Mouse (Mus musculus) granulocyte monocyte progenitor cell, adult 5-6 weeks (primary cell): ENCODE measurements around the gene 2010003K11Rik. TPM values are rescaled to one million over a fixed set of nuclear protein-coding genes. Genes with fewer than 3 reads are reported as not detected.
"Not testable (repeated sequence)": the region's sequence is repeated elsewhere in the genome, so short reads cannot be mapped to it uniquely, and the experiment has no call there.

ENCODE experiments used
- ATAC-seq: replicated peaks from 2 replicates; pipeline ENCODE4 v1.8.0; 2016; ENCODE audit warnings: mild to moderate bottlenecking, moderate TSS enrichment, inconsistent platforms; ENCODE audit not compliant: poor library complexity, severe bottlenecking
- total RNA-seq, 2 experiments: library from RNA; stranded (forward) in 1 of 2; stranded (reverse) in 1 of 2; fragments of 200-712, 200-1000 nt in 1 of 2; fragments of >200 nt in 1 of 2; fragmentation: Nextera tagmentation in 1 of 2; gene quantifications; 2 replicates each; pipeline ENCODE4 v1.2.3; 2014 to 2017

The 2010003K11Rik gene
- total RNA-seq, 2 experiments from 2014 or later = not detected

- ATAC-seq = peak; percentile 35; the same call in 1 of the 2 replicates
Measured at GRCm38 (mm10) chr19:4468363-4468762, 30.0 kb downstream of the 2010003K11Rik start.

GRCm38 (mm10) chr19:4464666-4465065 lies 33.7 kb downstream of the 2010003K11Rik start:
- no peak for ATAC-seq

- ATAC-seq = peak; percentile 87
Measured at GRCm38 (mm10) chr19:4461981-4462380, 36.4 kb downstream of the 2010003K11Rik start.

GRCm38 (mm10) chr19:4456227-4456626 lies 42.2 kb downstream of the 2010003K11Rik start:
- peak; percentile 53 for ATAC-seq

GRCm38 (mm10) chr19:4455071-4455800 lies 43.1 kb downstream of the 2010003K11Rik start:
- no peak for ATAC-seq

GRCm38 (mm10) chr19:4454040-4454439 lies 44.3 kb downstream of the 2010003K11Rik start:
- ATAC-seq = not testable (repeated sequence)

- ATAC-seq = no peak
Measured at GRCm38 (mm10) chr19:4452525-4452924, 45.9 kb downstream of the 2010003K11Rik start.

GRCm38 (mm10) chr19:4451965-4452364 lies 46.4 kb downstream of the 2010003K11Rik start:
- ATAC-seq = no peak

- no peak for ATAC-seq
Measured at GRCm38 (mm10) chr19:4451098-4451497, 47.3 kb downstream of the 2010003K11Rik start.

GRCm38 (mm10) chr19:4450666-4451065 lies 47.7 kb downstream of the 2010003K11Rik start:
- no peak for ATAC-seq

- no peak for ATAC-seq
Measured at GRCm38 (mm10) chr19:4449230-4449629, 49.2 kb downstream of the 2010003K11Rik start.

GRCm38 (mm10) chr19:4447445-4447844 lies 50.9 kb downstream of the 2010003K11Rik start:
- ATAC-seq = no peak

Other genes with a start within 250 kb of the 2010003K11Rik start
- 17.7 and 25.9 TPM in 2 replicates for gene Ssh3, start 229.4 kb downstream of the 2010003K11Rik start, total RNA-seq (2014; fragmentation: Nextera tagmentation)
- 10.8 and 22.0 TPM in 2 replicates for gene Ssh3, start 229.4 kb downstream of the 2010003K11Rik start, total RNA-seq (2017)
- 6.8 and 7.2 TPM in 2 replicates for gene Ankrd13d, start 215.4 kb downstream of the 2010003K11Rik start, total RNA-seq (2014; fragmentation: Nextera tagmentation)
- 1.6 and 3.9 TPM in 2 replicates for gene Ankrd13d, start 215.4 kb downstream of the 2010003K11Rik start, total RNA-seq (2017)
- 179 and 198 TPM in 2 replicates for gene Grk2, start 192.4 kb downstream of the 2010003K11Rik start, total RNA-seq (2014; fragmentation: Nextera tagmentation)
- 133 and 181 TPM in 2 replicates for gene Grk2, start 192.4 kb downstream of the 2010003K11Rik start, total RNA-seq (2017)
- 62.9 and 96.0 TPM in 2 replicates for gene Kdm2a, start 100.3 kb downstream of the 2010003K11Rik start, total RNA-seq (2014; fragmentation: Nextera tagmentation)
- 46.5 and 61.7 TPM in 2 replicates for gene Kdm2a, start 100.3 kb downstream of the 2010003K11Rik start, total RNA-seq (2017)
- gene Rhod, start 59.2 kb downstream of the 2010003K11Rik start, total RNA-seq (2014; fragmentation: Nextera tagmentation) = 0.28 TPM in 1 of 2 replicates, not detected in the other
- not detected in 2 replicates for gene Rhod, start 59.2 kb downstream of the 2010003K11Rik start, total RNA-seq (2017)
- not detected in 2 replicates for gene Syt12, start 21.1 kb downstream of the 2010003K11Rik start, total RNA-seq (2014; fragmentation: Nextera tagmentation)
- gene Syt12, start 21.1 kb downstream of the 2010003K11Rik start, total RNA-seq (2017) = not detected in 2 replicates
- gene Pcx, start 11.9 kb upstream of the 2010003K11Rik start, total RNA-seq (2014; fragmentation: Nextera tagmentation) = 0.95 and 4.0 TPM in 2 replicates
- 0.82 and 6.1 TPM in 2 replicates for gene Pcx, start 11.9 kb upstream of the 2010003K11Rik start, total RNA-seq (2017)
- 2.6 and 3.5 TPM in 2 replicates for gene Lrfn4, start 117.1 kb upstream of the 2010003K11Rik start, total RNA-seq (2014; fragmentation: Nextera tagmentation)
- gene Lrfn4, start 117.1 kb upstream of the 2010003K11Rik start, total RNA-seq (2017) = 1.8 and 3.7 TPM in 2 replicates
- gene Rce1, start 127.1 kb upstream of the 2010003K11Rik start, total RNA-seq (2014; fragmentation: Nextera tagmentation) = 30.4 and 40.9 TPM in 2 replicates
- 19.6 and 28.2 TPM in 2 replicates for gene Rce1, start 127.1 kb upstream of the 2010003K11Rik start, total RNA-seq (2017)
- not detected in 2 replicates for gene Gm960, start 200.1 kb upstream of the 2010003K11Rik start, total RNA-seq (2014; fragmentation: Nextera tagmentation)
- not detected in 2 replicates for gene Gm960, start 200.1 kb upstream of the 2010003K11Rik start, total RNA-seq (2017)
- gene Sptbn2, start 212.6 kb upstream of the 2010003K11Rik start, total RNA-seq (2014; fragmentation: Nextera tagmentation) = 0.23 TPM in 1 of 2 replicates, not detected in the other
- gene Sptbn2, start 212.6 kb upstream of the 2010003K11Rik start, total RNA-seq (2017) = not detected in 2 replicates